Mouse (Mus musculus): ENCODE data around the gene Vps18. TPM values are rescaled to one million over a fixed set of nuclear protein-coding genes. Genes with fewer than 3 reads are reported as not detected.

Vps18 gene
- polyA plus RNA-seq, 1 experiment, result 32.2 TPM

- H3K27ac ChIP-seq (ENCODE audit: insufficient read depth, low read length), result no peak overlapping the region
- H3K4me1 ChIP-seq (ENCODE audit: control insufficient read depth, insufficient read depth, low read length), result peaks cover 1% of the 10 kb centered on the region; the same call in 1 of the 2 replicates
- H3K4me3 ChIP-seq (ENCODE audit: insufficient read depth, low read length), result no peak overlapping the region
- no peak for TF ChIP-seq POLR2A (IDR thresholded peaks at IDR 0.05; ENCODE audit: extremely low read depth, insufficient read depth, low read length)
- TF ChIP-seq CTCF (IDR thresholded peaks at IDR 0.05; ENCODE audit: extremely low read depth, insufficient read depth, low read length), result no peak
Measured at GRCm38 (mm10) chr2:119334964-119335525, 46.5 kb downstream of the Vps18 start.

GRCm38 (mm10) chr2:119335535-119335934 lies 47.0 kb downstream of the Vps18 start:
- no peak overlapping the region for H3K4me3 ChIP-seq (ENCODE audit: insufficient read depth, low read length)
- no peak overlapping the region for H3K27ac ChIP-seq (ENCODE audit: insufficient read depth, low read length)
- peaks cover 1% of the 10 kb centered on the region; the same call in 1 of the 2 replicates for H3K4me1 ChIP-seq (ENCODE audit: control insufficient read depth, insufficient read depth, low read length)
- TF ChIP-seq CTCF (IDR thresholded peaks at IDR 0.05; ENCODE audit: extremely low read depth, insufficient read depth, low read length) (no peak), POLR2A (IDR thresholded peaks at IDR 0.05; ENCODE audit: extremely low read depth, insufficient read depth, low read length) (no peak)

GRCm38 (mm10) chr2:119336002-119336401 lies 47.5 kb downstream of the Vps18 start:
- Histone ChIP-seq H3K4me3 (ENCODE audit: insufficient read depth, low read length) (no peak overlapping the region), H3K4me1 (ENCODE audit: control insufficient read depth, insufficient read depth, low read length) (peaks cover 1% of the 10 kb centered on the region; the same call in 1 of the 2 replicates), H3K27ac (ENCODE audit: insufficient read depth, low read length) (no peak overlapping the region)
- TF ChIP-seq CTCF (IDR thresholded peaks at IDR 0.05; ENCODE audit: extremely low read depth, insufficient read depth, low read length) (no peak), POLR2A (IDR thresholded peaks at IDR 0.05; ENCODE audit: extremely low read depth, insufficient read depth, low read length) (no peak)

- TF ChIP-seq CTCF (IDR thresholded peaks at IDR 0.05; ENCODE audit: extremely low read depth, insufficient read depth, low read length) (no peak), POLR2A (IDR thresholded peaks at IDR 0.05; ENCODE audit: extremely low read depth, insufficient read depth, low read length) (no peak)
- Histone ChIP-seq H3K4me3 (ENCODE audit: insufficient read depth, low read length) (no peak overlapping the region), H3K4me1 (ENCODE audit: control insufficient read depth, insufficient read depth, low read length) (peaks cover 1% of the 10 kb centered on the region; the same call in 1 of the 2 replicates), H3K27ac (ENCODE audit: insufficient read depth, low read length) (no peak overlapping the region)
Measured at GRCm38 (mm10) chr2:119336470-119336869, 47.9 kb downstream of the Vps18 start.

GRCm38 (mm10) chr2:119337425-119338265 lies 49.1 kb downstream of the Vps18 start:
- peak overlapping the region; percentile 49; the same call in 1 of the 2 replicates for H3K27ac ChIP-seq (ENCODE audit: insufficient read depth, low read length)
- H3K4me3 ChIP-seq (ENCODE audit: insufficient read depth, low read length), result peak overlapping the region; percentile 9
- TF ChIP-seq CTCF (IDR thresholded peaks at IDR 0.05; ENCODE audit: extremely low read depth, insufficient read depth, low read length) (peak; percentile 53), POLR2A (IDR thresholded peaks at IDR 0.05; ENCODE audit: extremely low read depth, insufficient read depth, low read length) (no peak)
- peaks cover 1% of the 10 kb centered on the region; the same call in 1 of the 2 replicates for H3K4me1 ChIP-seq (ENCODE audit: control insufficient read depth, insufficient read depth, low read length)

GRCm38 (mm10) chr2:119344537-119345138 lies 56.1 kb downstream of the Vps18 start:
- TF ChIP-seq POLR2A (IDR thresholded peaks at IDR 0.05; ENCODE audit: extremely low read depth, insufficient read depth, low read length) (no peak), CTCF (IDR thresholded peaks at IDR 0.05; ENCODE audit: extremely low read depth, insufficient read depth, low read length) (no peak)
- H3K4me1 ChIP-seq (ENCODE audit: control insufficient read depth, insufficient read depth, low read length), result no peaks in the 10 kb centered on the region
- no peak overlapping the region for H3K27ac ChIP-seq (ENCODE audit: insufficient read depth, low read length)
- H3K4me3 ChIP-seq (ENCODE audit: insufficient read depth, low read length), result no peak overlapping the region

Other genes starting within 250 kb of the Vps18 start
- 0.04 and 0.08 TPM in 2 replicates for gene Knl1, start 241.6 kb upstream of the Vps18 start, polyA plus RNA-seq (2012; rRNA removed)
- gene Rad51, start 175.9 kb upstream of the Vps18 start, polyA plus RNA-seq (2012; rRNA removed), result 1.4 and 1.6 TPM in 2 replicates
- gene Rmdn3, start 131.7 kb upstream of the Vps18 start, polyA plus RNA-seq (2012; rRNA removed), result 58.4 and 62.0 TPM in 2 replicates
- 0.96 and 1.3 TPM in 2 replicates for gene Gchfr, start 121.0 kb upstream of the Vps18 start, polyA plus RNA-seq (2012; rRNA removed)
- not detected in 2 replicates for gene Gm14137, start 114.2 kb upstream of the Vps18 start, polyA plus RNA-seq (2012; rRNA removed)
- gene Zfyve19, start 80.1 kb upstream of the Vps18 start, polyA plus RNA-seq (2012; rRNA removed), result 52.9 and 68.2 TPM in 2 replicates
- 25.8 and 25.9 TPM in 2 replicates for gene Dnajc17, start 79.9 kb upstream of the Vps18 start, polyA plus RNA-seq (2012; rRNA removed)
- gene Ppp1r14d, start 58.8 kb upstream of the Vps18 start, polyA plus RNA-seq (2012; rRNA removed), result not detected in 2 replicates
- 1.8 and 2.6 TPM in 2 replicates for gene Spint1, start 51.4 kb upstream of the Vps18 start, polyA plus RNA-seq (2012; rRNA removed)
- gene Rhov, start 17.5 kb upstream of the Vps18 start, polyA plus RNA-seq (2012; rRNA removed), result 8.3 and 8.6 TPM in 2 replicates
- 2.9 and 3.3 TPM in 2 replicates for gene Dll4, start 37.0 kb downstream of the Vps18 start, polyA plus RNA-seq (2012; rRNA removed)
- gene Chac1, start 62.5 kb downstream of the Vps18 start, polyA plus RNA-seq (2012; rRNA removed), result 7.9 and 8.3 TPM in 2 replicates
- 14.6 and 14.8 TPM in 2 replicates for gene Ino80, start 188.9 kb downstream of the Vps18 start, polyA plus RNA-seq (2012; rRNA removed)

Measured in cortical plate, adult 2 months (tissue).